Mouse (Mus musculus) ZHBTc4 (cell line): ENCODE results near the gene Txnrd1.

Source experiments
- DNase-seq: peaks from one replicate; pipeline ENCODE4 v3.0.0-alpha.2; 2011; ENCODE audit warnings: low read depth, low spot score

The Txnrd1 gene

GRCm38 (mm10) chr10:82817936-82818335, 15.8 kb upstream of the Txnrd1 start:
- DNase-seq = no peak

DNA sequence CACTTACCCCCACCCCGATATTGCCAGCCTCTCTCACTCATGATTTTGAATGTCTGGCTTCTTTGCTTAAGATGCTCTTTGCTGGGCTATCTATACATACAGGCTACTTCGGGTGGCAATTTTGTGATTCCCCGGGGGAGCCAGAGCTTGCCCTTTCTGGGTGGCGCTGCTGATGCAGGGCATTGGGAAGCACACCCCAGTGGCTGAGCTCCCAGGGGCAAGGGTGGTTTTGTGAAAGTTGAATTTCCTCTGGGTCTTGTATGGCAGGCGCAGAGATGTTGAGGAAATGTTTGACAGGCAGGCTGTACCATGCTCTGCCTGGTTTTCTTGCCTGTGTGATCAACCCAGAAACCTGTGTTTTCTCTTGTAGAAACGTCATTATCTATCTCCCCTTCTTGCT, 15.1 kb upstream of the Txnrd1 start:
- DNase-seq = no peak

DNA sequence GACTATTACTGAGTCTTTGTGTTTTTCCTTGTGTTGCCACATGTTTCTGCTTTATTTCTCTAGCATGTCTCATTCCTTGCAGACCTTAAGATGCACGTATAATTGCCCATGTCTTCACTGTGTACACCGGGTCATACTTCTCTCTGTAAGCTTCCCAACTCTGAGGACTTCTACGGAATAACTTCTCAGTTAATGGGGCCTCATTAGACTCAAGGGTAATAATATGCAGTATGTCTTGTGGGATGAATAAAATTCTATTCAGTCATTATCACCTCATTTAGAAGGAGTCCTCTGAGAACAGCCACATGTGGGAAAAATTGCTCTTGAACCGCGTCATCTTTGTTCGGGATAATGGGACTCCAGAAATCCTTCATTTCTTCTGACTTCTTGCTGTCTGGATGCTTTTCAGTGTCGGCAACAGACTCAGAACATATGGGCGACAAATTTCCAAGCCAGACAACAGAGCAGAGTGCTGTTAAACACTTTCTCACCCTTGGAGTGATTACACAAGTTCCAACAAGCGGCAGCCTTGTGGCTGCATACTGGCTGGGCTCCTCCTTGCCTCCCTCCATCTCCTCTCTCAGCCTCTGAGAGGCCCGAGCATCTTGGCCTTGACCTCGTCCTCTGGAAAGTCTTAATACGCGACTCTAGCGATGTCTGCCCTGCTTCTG, 10.5 kb upstream of the Txnrd1 start:
- no peak for DNase-seq

GRCm38 (mm10) chr10:82823779-82824177, 10.0 kb upstream of the Txnrd1 start:
- no peak for DNase-seq

DNA sequence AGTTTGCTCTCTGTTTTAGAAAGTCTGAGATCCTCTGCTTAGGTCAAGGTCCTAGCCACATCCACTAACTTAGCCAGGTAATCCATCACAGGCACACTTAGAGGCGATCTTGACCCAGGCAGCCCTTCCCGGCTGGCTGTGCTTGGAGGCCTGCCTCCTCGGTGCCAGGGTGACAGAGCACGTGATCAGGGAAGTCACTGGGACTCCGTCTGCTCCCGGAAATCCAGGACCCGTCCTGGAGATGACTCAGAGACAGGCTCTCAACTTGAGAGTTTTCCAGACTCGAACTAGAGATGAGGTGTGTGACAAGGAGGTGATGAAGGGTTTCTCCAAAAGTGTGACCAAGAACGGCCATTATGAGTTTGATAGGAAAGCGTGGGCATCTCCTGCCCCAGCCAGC, 9.2 kb upstream of the Txnrd1 start:
- no peak for DNase-seq

DNA sequence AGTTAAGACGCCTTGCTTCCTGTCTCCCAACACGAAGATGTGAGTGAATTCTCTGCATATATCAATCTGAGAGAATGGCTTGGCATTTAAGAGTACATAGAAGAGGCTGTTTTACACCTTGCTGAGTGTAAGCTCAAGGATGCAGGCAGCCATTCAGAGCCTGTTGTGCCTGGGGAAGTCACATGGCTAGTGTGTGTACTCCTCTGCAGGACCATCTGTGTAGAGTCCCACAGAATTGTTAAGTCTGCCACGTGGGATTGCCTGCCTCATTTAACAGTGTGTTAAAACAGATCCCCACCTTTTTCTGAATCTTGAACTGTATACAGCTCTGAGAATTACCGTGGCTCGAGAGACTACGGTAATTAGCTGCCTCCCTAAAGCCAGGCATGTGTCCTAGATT, 7.2 kb upstream of the Txnrd1 start:
- no peak for DNase-seq

DNA sequence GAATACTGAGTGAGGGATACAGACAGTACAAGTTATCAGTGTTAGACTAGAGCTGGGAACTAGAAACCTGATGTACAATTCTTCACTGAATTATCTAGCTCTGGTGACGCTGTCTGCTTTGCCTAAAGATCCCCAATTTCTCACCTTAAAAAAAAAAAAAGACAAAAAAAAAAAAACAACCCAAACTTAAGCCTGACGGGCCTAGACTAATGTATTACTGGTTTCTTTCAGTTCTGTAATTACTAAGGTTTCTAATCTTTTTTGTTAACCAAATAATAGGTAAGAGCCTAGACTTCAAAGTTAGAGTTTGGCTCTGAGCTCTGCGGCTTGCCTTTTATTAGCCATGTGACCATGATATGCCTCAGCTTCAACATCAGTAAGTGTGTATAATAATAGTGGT, 2.1 kb downstream of the Txnrd1 start:
- DNase-seq = no peak

GRCm38 (mm10) chr10:82838390-82838789, 4.6 kb downstream of the Txnrd1 start:
- no peak for DNase-seq

- no peak for DNase-seq
These were observed 10.3 kb downstream of the Txnrd1 start for GRCm38 (mm10) chr10:82844090-82844489.

- DNase-seq = no peak
These were observed 11.0 kb downstream of the Txnrd1 start for GRCm38 (mm10) chr10:82844731-82845130.

DNA sequence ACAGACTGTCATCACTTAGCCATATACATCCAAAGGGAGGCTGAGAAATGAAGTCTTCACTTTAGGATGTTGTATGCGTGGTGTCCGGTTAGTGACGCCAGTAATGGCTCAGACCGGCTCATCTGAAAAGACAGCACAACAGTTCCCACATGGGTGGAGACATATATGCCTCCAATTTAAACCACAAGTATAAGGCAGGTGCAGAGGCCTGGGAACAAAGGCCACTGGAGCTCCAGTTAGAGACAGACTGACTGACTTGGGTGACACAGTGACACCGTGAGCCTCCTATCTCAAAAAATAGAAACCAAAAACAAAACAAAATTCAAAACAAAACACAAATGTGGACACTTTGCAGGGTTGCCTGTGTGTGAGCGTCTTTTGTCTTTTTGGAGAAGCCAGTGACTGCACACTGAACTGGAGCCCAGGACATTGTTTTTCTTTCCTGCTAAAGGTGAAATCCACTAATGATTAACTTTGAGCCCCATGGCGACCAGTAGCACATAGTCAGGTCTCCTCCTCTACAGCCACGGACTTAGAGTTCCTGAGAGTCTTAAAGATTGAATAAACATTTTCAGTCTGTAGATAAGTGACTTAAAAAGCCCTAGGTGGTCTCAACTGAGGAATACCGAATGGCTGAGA, 14.2 kb downstream of the Txnrd1 start:
- no peak for DNase-seq

GRCm38 (mm10) chr10:82849686-82850353, 16.1 kb downstream of the Txnrd1 start:
- DNase-seq = no peak

- DNase-seq = no peak
These were observed 16.6 kb downstream of the Txnrd1 start for GRCm38 (mm10) chr10:82850354-82850752.

- DNase-seq = no peak
These were observed 18.0 kb downstream of the Txnrd1 start for GRCm38 (mm10) chr10:82851751-82852150.

GRCm38 (mm10) chr10:82858032-82858680, 24.4 kb downstream of the Txnrd1 start:
- DNase-seq = peak; percentile 50

GRCm38 (mm10) chr10:82858691-82859532, 25.2 kb downstream of the Txnrd1 start:
- peak; percentile 98 for DNase-seq

- DNase-seq = peak; percentile 82
These were observed 25.8 kb downstream of the Txnrd1 start for GRCm38 (mm10) chr10:82859533-82859915.

DNA sequence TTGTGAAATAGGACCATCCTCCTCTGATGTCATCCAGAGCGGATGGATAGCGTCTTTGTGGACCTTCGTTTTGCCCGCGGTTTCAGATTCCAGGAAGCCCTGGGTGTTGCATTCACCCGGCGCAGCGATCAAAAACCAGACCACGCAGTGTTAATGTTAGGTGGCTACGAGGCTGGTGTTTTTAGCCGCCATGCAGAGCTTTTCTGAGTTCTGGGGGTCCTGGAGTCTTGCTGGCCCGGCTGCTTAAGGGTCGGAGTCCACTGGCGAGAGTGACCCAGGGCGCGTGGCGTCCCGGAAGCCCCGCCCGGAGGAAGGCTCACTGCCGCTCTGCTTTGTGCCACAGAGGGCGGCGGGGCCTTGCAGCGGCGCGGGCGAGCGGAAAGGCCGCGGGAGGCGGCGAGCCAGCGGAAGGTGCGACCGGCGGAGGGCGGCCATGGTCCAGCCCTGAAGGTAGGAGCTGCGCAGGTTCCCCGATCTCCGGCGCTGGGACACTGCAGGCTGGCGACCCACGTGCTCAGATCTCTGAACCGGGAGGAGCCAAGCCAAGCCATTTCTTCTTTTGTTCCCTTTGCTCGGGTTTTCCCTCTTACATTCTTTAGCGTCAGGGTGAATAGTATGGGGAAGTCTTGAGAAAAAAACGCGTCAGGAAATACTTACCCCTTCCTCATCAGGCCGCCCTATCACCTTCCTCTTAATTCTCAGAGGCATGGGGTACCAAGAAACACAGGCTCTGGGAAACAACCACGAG, 26.6 kb downstream of the Txnrd1 start:
- peak; percentile 81 for DNase-seq

DNA sequence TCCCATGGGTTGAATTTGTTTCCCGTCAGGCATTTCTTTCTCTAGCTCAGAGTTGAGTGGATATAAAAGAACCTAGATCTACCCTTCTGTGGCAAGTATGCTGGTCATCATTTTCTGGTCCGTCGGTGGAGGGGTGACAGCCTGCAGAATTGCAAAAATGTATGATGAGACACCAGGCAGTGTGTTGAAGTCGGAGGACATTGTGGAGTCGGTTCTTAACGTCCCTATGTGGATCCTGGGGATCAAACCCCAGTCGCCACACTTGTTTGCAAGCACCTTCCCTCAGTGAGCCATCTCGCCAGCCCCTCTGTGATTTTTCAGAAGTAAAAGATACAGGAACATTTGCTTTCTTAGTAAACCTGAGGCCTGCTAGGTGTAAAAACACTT, 27.2 kb downstream of the Txnrd1 start:
- no peak for DNase-seq

DNA sequence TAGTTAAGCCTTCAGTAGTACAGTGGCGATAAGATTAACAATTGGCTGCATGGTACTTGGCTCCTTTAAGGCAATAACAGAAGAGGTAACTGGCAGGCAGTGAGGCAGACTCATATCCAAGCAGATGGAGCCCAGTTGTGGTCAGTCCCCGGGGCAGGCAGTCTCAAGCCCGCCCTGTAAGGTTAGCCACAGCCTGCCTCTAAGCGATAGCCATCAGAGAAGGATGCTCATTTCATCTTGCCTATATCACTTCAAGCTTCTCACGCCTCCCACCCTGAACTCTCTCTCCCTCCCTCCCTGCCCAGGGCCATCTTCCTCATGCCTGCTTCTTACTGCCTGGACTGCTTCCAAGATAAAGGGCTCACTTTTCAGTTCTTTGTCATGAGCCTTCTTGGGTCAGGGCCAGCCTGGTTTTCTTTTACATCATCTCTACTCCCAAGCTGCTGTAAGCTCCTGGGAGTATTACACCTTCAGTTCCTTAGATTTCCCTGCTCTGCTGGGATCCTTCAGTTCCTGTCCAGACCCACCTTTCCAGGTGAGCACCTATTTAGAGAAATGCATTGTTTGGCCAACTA, 29.4 kb downstream of the Txnrd1 start:
- DNase-seq = no peak

DNA sequence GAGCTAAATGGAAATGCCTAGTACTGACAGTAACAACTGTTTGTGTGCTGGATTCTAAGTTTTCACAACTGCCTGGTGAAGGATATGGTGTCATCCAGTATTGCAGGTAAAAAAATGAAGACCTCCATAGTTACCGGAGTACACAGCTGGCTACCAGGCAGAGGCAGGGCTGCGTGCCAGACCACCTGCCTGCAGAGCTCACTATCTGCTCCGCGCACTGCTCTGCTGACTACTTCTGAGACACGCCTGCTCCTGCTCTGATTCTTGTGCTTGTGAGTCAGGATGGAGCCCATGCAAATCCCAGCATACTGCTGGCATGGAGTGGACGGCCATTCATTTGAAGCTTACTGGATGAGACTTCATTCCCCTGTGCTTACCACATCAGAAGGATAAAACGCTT, 30.1 kb downstream of the Txnrd1 start:
- peak; percentile 17 for DNase-seq
